9 mouse cellular contexts compared by ENCODE assay signal in the genomic region with DNA sequence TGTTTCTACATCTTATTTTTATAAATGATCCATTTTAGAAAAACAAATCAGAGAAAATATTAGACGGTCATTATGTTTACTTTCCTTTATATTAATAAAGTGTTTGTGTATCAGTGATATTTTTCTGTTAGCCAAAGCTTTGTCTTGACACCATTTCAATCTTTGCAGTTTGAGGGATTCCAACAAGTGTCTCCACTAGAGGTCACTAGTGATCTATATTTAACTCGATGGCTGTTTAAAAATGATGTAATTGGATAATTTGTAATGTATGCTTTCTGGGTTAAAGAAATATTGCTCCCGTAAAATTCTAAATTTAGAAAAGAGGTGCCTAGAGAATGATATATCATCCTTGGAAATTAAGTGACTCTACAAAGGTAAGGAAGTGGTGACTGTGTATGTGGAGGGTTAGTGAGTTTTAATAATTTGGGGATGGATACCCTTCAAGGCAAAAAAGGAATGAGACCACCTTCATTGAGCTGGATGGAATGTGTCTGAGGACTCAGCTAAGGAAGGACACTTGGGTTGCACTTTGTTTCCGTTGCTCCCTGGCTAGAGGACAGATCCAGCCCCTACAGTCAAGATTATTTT. TPM values are rescaled to one million over a fixed set of nuclear protein-coding genes. Genes with fewer than 3 reads are reported as not detected.
DNase-seq lines count a peak whose midpoint lies in the region; ATAC-seq and TF ChIP-seq lines count a peak whose summit lies in the region.
"Had no signal": no experiment of that assay in that cellular context is flagged by ENCODE, and none has a peak within 500 bp of the region (broad histone marks: within the 10 kb centered on the region; RNA-seq: fewer than 3 reads in every experiment).

No protein-coding gene starts in this region.

- H3K4me1 ChIP-seq in intestine, postnatal 0 days (replicated peaks; ENCODE audit: control insufficient read depth, insufficient read depth, low read length): no peaks in the 10 kb centered on the region
- H3K4me1 ChIP-seq in intestine, embryonic 16.5 days (ENCODE audit: control insufficient read depth, insufficient read depth, low read length): no peaks in the 10 kb centered on the region
- no peaks in the 10 kb centered on the region for H3K4me1 ChIP-seq in MEL (ENCODE audit: control insufficient read depth in 1 of 2, insufficient read depth in 2 of 2, low read length in 2 of 2)
- H3K4me1 ChIP-seq in forebrain, embryonic 15.5 days: no peaks in the 10 kb centered on the region
- H3K4me1 ChIP-seq: liver, embryonic 13.5 days had no signal

- TF ChIP-seq CTCF in intestine, postnatal 0 days (IDR thresholded peaks at IDR 0.05; ENCODE audit: low read depth): peak; percentile 66
- TF ChIP-seq CTCF in MEL (IDR thresholded peaks at IDR 0.05 in 2 of 3, conservative IDR thresholded peaks at IDR 0.05 in 1 of 3; ENCODE audit: control insufficient read depth in 1 of 3, insufficient read depth in 1 of 3, low read depth in 2 of 3, low read length in 3 of 3, poor library complexity in 1 of 3, severe bottlenecking in 1 of 3): peak in 2 of 3 experiments; percentile 19 to 69; a peak in 3 of 6 replicates

- TF ChIP-seq EP300 in MEL (IDR thresholded peaks at IDR 0.05; ENCODE audit: low read depth in 1 of 2, low read length in 2 of 2): no peak

- H3K9ac ChIP-seq in intestine, postnatal 0 days (ENCODE audit: low read depth, low read length): no peak overlapping the region
- H3K9ac ChIP-seq in intestine, embryonic 16.5 days (ENCODE audit: low read depth, low read length): no peak overlapping the region
- no peak overlapping the region for H3K9ac ChIP-seq in MEL (ENCODE audit: control insufficient read depth, low read depth, low read length, poor library complexity, severe bottlenecking)
- no peak overlapping the region for H3K9ac ChIP-seq in forebrain, embryonic 15.5 days (replicated peaks)
- H3K9ac ChIP-seq: liver, embryonic 13.5 days had no signal

- H3K4me2 ChIP-seq in intestine, postnatal 0 days (replicated peaks; ENCODE audit: low read depth): no peak overlapping the region
- H3K4me2 ChIP-seq in intestine, embryonic 16.5 days (ENCODE audit: low read depth, low read length): no peak overlapping the region
- no peak overlapping the region for H3K4me2 ChIP-seq in forebrain, embryonic 15.5 days (replicated peaks)
- H3K4me2 ChIP-seq: liver, embryonic 13.5 days had no signal

- no peaks in the 10 kb centered on the region for H3K9me3 ChIP-seq in intestine, postnatal 0 days (ENCODE audit: control insufficient read depth)
- H3K9me3 ChIP-seq in intestine, embryonic 16.5 days (ENCODE audit: control insufficient read depth, low read length): no peaks in the 10 kb centered on the region
- no peaks in the 10 kb centered on the region for H3K9me3 ChIP-seq in MEL (replicated peaks; ENCODE audit: insufficient read depth, low read length)
- no peaks in the 10 kb centered on the region for H3K9me3 ChIP-seq in forebrain, embryonic 15.5 days
- H3K9me3 ChIP-seq: liver, embryonic 13.5 days had no signal

- no peak for ATAC-seq in intestine, postnatal 0 days
- ATAC-seq in intestine, embryonic 16.5 days: no peak
- peak; percentile 51; the same call in 1 of the 2 replicates for ATAC-seq in forebrain, embryonic 15.5 days (replicated peaks)
- no peak for ATAC-seq in erythroid progenitor cell, adult 5-6 weeks (replicated peaks; ENCODE audit: low FRiP score, poor library complexity, severe bottlenecking)

- no peaks in the 10 kb centered on the region for H3K36me3 ChIP-seq in intestine, postnatal 0 days (ENCODE audit: control insufficient read depth, insufficient read depth)
- H3K36me3 ChIP-seq in intestine, embryonic 16.5 days (ENCODE audit: control insufficient read depth, insufficient read depth, low read length): no peaks in the 10 kb centered on the region
- H3K36me3 ChIP-seq in MEL (ENCODE audit: control insufficient read depth in 1 of 2, insufficient read depth in 2 of 2, low read length in 2 of 2): no peaks in the 10 kb centered on the region
- H3K36me3 ChIP-seq in forebrain, embryonic 15.5 days: no peaks in the 10 kb centered on the region
- H3K36me3 ChIP-seq: liver, embryonic 13.5 days had no signal

- no peak overlapping the region for H3K4me3 ChIP-seq in intestine, postnatal 0 days (ENCODE audit: low read depth, low read length)
- H3K4me3 ChIP-seq in intestine, embryonic 16.5 days (ENCODE audit: low read length): no peak overlapping the region
- no peak overlapping the region for H3K4me3 ChIP-seq in MEL (ENCODE audit: control insufficient read depth in 1 of 2, insufficient read depth in 1 of 2, low read depth in 2 of 2, low read length in 2 of 2)
- H3K4me3 ChIP-seq in forebrain, embryonic 15.5 days: no peak overlapping the region
- H3K4me3 ChIP-seq: liver, embryonic 13.5 days had no signal

- no peak overlapping the region for H3K27ac ChIP-seq in intestine, postnatal 0 days (ENCODE audit: low read depth, low read length)
- H3K27ac ChIP-seq in intestine, embryonic 16.5 days (ENCODE audit: low read length): no peak overlapping the region
- no peak overlapping the region for H3K27ac ChIP-seq in MEL (ENCODE audit: control insufficient read depth, low read depth, low read length)
- H3K27ac ChIP-seq in forebrain, embryonic 15.5 days (replicated peaks): no peak overlapping the region
- H3K27ac ChIP-seq: liver, embryonic 13.5 days had no signal

- TF ChIP-seq POLR2A in MEL (IDR thresholded peaks at IDR 0.05; ENCODE audit: control insufficient read depth in 1 of 2, insufficient read depth in 1 of 2, low read depth in 1 of 2, low read length in 2 of 2, poor library complexity in 1 of 2): no peak

- no peaks in the 10 kb centered on the region for H3K79me2 ChIP-seq in MEL (ENCODE audit: control insufficient read depth, insufficient read depth, low read length, poor library complexity)

- peak; percentile 87 for TF ChIP-seq RAD21 in MEL (IDR thresholded peaks at IDR 0.05; ENCODE audit: low read depth, low read length)

- no peaks in the 10 kb centered on the region for H3K27me3 ChIP-seq in intestine, postnatal 0 days (replicated peaks; ENCODE audit: control insufficient read depth, insufficient read depth, low read length)
- no peaks in the 10 kb centered on the region for H3K27me3 ChIP-seq in intestine, embryonic 16.5 days (replicated peaks; ENCODE audit: control insufficient read depth, insufficient read depth, low read length)
- H3K27me3 ChIP-seq in MEL (ENCODE audit: control insufficient read depth in 1 of 2, insufficient read depth in 2 of 2, low read length in 2 of 2): no peaks in the 10 kb centered on the region
- H3K27me3 ChIP-seq in forebrain, embryonic 15.5 days: no peaks in the 10 kb centered on the region
- H3K27me3 ChIP-seq: liver, embryonic 13.5 days had no signal

- DNase-seq in 416B (ENCODE audit: low read depth): peak; percentile 73
- peak; percentile 58 for DNase-seq in MEL (ENCODE audit: low read depth, low spot score)
- DNase-seq in B cell, adult 2 months: no peak
- DNase-seq in layer of hippocampus, postnatal 10 days (ENCODE audit: low spot score in 2 of 2): no peak
- DNase-seq: liver, embryonic 13.5 days had no signal

- WGBS in intestine, postnatal 0 days: 9% methylated on average over 4 of the region's 4 CpGs
- 12% methylated on average over 4 of the region's 4 CpGs for WGBS in intestine, embryonic 16.5 days
- WGBS in forebrain, embryonic 15.5 days: 20% methylated on average over 4 of the region's 4 CpGs

TF ChIP-seq in MEL, 35 proteins besides CTCF, POLR2A, EP300 and RAD21:
- TF ChIP-seq USF2 (IDR thresholded peaks at IDR 0.05; ENCODE audit: borderline replicate concordance in 1 of 2, insufficient read depth in 1 of 2, low read depth in 1 of 2, low read length in 2 of 2) (no peak), MYB (IDR thresholded peaks at IDR 0.05; ENCODE audit: low read depth, low read length) (no peak), SMC3 (IDR thresholded peaks at IDR 0.05; ENCODE audit: low read depth, low read length) (peak; percentile 66), E2F4 (IDR thresholded peaks at IDR 0.05; ENCODE audit: borderline replicate concordance, low read depth, low read length) (no peak), UBTF (IDR thresholded peaks at IDR 0.05; ENCODE audit: borderline replicate concordance, insufficient read depth, low read depth, low read length) (no peak), ZC3H11A (IDR thresholded peaks at IDR 0.05; ENCODE audit: low read depth, low read length) (peak; percentile 72), MAFK (IDR thresholded peaks at IDR 0.05; ENCODE audit: borderline replicate concordance, low read depth, low read length) (no peak), ETS1 (IDR thresholded peaks at IDR 0.05; ENCODE audit: low read depth, low read length) (no peak)

RNA-seq across cellular contexts. Expression of a gene that starts 21.2 kb away (rescaled TPM):
- 44.5 and 47.1 TPM in 2 replicates for polyA plus RNA-seq in intestine, postnatal 0 days (2015; fragmentation: Nextera tagmentation; extraction: Ambion mirVana)
- 35.7 and 35.8 TPM in 2 replicates for polyA plus RNA-seq in intestine, embryonic 16.5 days (2015; fragmentation: Nextera tagmentation; extraction: Ambion mirVana)
- 8.7 and 9.2 TPM in 2 replicates for total RNA-seq in MEL (2012; rRNA removed)
- polyA plus RNA-seq in MEL (2012; ENCODE audit: insufficient read depth in 1 of 2, insufficient read length in 2 of 2, low read depth in 1 of 2, low replicate concordance in 2 of 2, missing spikeins in 1 of 2): 1 to 10 TPM in 1 of 2 experiments, not detected in 1; 6.9 TPM
- 34.3 and 37.4 TPM in 2 replicates for polyA plus RNA-seq in forebrain, embryonic 15.5 days (2015; fragmentation: Nextera tagmentation; extraction: Ambion mirVana)
- 2.1 and 3.2 TPM in 2 replicates for total RNA-seq in erythroid progenitor cell, adult 5-6 weeks (2015; ENCODE audit: low replicate concordance)
- 0.68 and 5.9 TPM in 2 replicates for total RNA-seq in erythroid progenitor cell, adult 5-6 weeks (2017; ENCODE audit: low replicate concordance)
- 10 to 100 TPM; 14.5 to 16.1 TPM for total RNA-seq in layer of hippocampus, postnatal 10 days (2021)

RNA-seq across cellular contexts. Expression of a gene that starts 56.6 kb away (rescaled TPM):
- 13.1 and 14.0 TPM in 2 replicates for polyA plus RNA-seq in intestine, postnatal 0 days (2015; fragmentation: Nextera tagmentation; extraction: Ambion mirVana)
- polyA plus RNA-seq in intestine, embryonic 16.5 days (2015; fragmentation: Nextera tagmentation; extraction: Ambion mirVana): 33.1 and 35.3 TPM in 2 replicates
- 16.9 and 19.1 TPM in 2 replicates for total RNA-seq in MEL (2012; rRNA removed)
- 10 to 100 TPM in 1 of 2 experiments, not detected in 1; 21.2 TPM for polyA plus RNA-seq in MEL (2012; ENCODE audit: insufficient read depth in 1 of 2, insufficient read length in 2 of 2, low read depth in 1 of 2, low replicate concordance in 2 of 2, missing spikeins in 1 of 2)
- 47.2 and 47.8 TPM in 2 replicates for polyA plus RNA-seq in forebrain, embryonic 15.5 days (2015; fragmentation: Nextera tagmentation; extraction: Ambion mirVana)
- total RNA-seq in erythroid progenitor cell, adult 5-6 weeks (2015; ENCODE audit: low replicate concordance): 2.9 and 4.3 TPM in 2 replicates
- 5.1 and 11.7 TPM in 2 replicates for total RNA-seq in erythroid progenitor cell, adult 5-6 weeks (2017; ENCODE audit: low replicate concordance)
- 10 to 100 TPM; 33.1 to 40.9 TPM for total RNA-seq in layer of hippocampus, postnatal 10 days (2021)

Comparison
In these comparisons a context has a peak if more than half of its experiments do, and no peak if none do; other contexts are left out.
1. DNase-seq: peak in 416B (single experiment) and MEL (single experiment); none in B cell, adult 2 months (0 of 2) and layer of hippocampus, postnatal 10 days (0 of 2).